Mouse (Mus musculus): ENCODE measurements at regions not wholly inside any gene's neighbourhood (a gene's known extent, or its start where the extent isn't known, plus 50 kb on each side); places are given as distances from the start of the nearest gene placed in this dataset.

- TF ChIP-seq POLR2A (IDR thresholded peaks at IDR 0.05; ENCODE audit: borderline replicate concordance, insufficient read depth, low read length) (no peak), CTCF (IDR thresholded peaks at IDR 0.05; ENCODE audit: borderline replicate concordance, insufficient read depth, low read depth, low read length) (no peak)
These were observed 310.6 kb upstream of the Id4 start for GRCm38 (mm10) chr13:47950456-47950855.
